Mouse (Mus musculus) liver, adult 2 months (tissue): ENCODE results near the gene Naa35.

ENCODE experiments used
- CTCF ChIP-seq: fragments of 200-500 bp; IDR thresholded peaks from 2 replicates; pipeline ENCODE4 v1.5.1; 2011; ENCODE audit warnings: low read depth, low read length, control low read depth
- POLR2A ChIP-seq: fragments of 200-500 bp; IDR thresholded peaks from 2 replicates; pipeline ENCODE4 v1.6.1; 2011; ENCODE audit warnings: low read length, control low read depth; ENCODE audit not compliant: insufficient read depth; ENCODE audit errors: extremely low read depth

DNA sequence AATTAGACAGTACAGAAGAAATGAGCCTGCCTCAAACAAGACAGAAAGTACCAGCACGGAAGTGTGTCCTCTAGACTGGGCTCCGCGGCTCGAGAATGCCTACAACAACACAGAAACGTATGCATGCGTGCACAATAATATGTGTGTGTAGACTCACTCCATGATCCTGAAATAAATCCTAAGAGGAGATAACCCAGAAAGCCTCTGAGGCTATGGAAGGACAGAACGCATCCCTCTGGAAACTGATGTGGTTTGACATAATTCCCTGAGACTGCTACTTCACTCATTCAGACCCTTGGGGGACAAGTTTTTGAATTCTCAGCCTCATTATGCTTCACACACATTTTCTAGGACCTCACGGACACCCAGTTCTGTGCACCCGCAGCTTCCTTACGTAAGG lies 42.6 kb upstream of the Naa35 start:
- TF ChIP-seq POLR2A (no peak), CTCF (no peak)
